Mouse (Mus musculus) stomach, embryonic 14.5 days (tissue): ENCODE data around the gene Rhbdf2. TPM values are rescaled to one million over a fixed set of nuclear protein-coding genes. Genes with fewer than 3 reads are reported as not detected.

Experiments used
- ATAC-seq: fragments of 200-750 bp; cut with Nextera tagmentation; 2 replicates; pipeline ENCODE4 v1.8.0; 2017; ENCODE audit warnings: low read depth, moderate TSS enrichment; ENCODE audit not compliant: insufficient number of reproducible peaks, insufficient read depth, low FRiP score
- H3K27ac ChIP-seq: fragments of 300-500 bp; sonication (generic); 2 replicates; pipeline ENCODE4 v1.5.1; 2014; ENCODE audit warnings: mild to moderate bottlenecking, low read length, moderate library complexity, mixed read lengths
- H3K27me3 ChIP-seq: fragments of 300-500 bp; sonication (generic); 2 replicates; pipeline ENCODE4 v1.6.1; 2014; ENCODE audit warnings: low read length, control low read depth, mixed read lengths; ENCODE audit not compliant: control insufficient read depth, insufficient read depth
- H3K36me3 ChIP-seq: fragments of 300-500 bp; sonication (generic); 2 replicates; pipeline ENCODE4 v1.6.1; 2014; ENCODE audit warnings: mild to moderate bottlenecking, control low read depth, low read length, moderate library complexity, mixed read lengths; ENCODE audit not compliant: control insufficient read depth, insufficient read depth
- H3K4me1 ChIP-seq: fragments of 300-500 bp; sonication (generic); 2 replicates; pipeline ENCODE4 v1.6.1; 2014; ENCODE audit warnings: low read length, control low read depth, mixed read lengths; ENCODE audit not compliant: control insufficient read depth, insufficient read depth
- H3K4me2 ChIP-seq: fragments of 300-500 bp; sonication (generic); replicated peaks from 2 replicates; pipeline ENCODE4 v1.6.1; 2014; ENCODE audit warnings: low read depth, low read length, control low read depth
- H3K4me3 ChIP-seq: fragments of 300-500 bp; sonication (generic); 2 replicates; pipeline ENCODE4 v1.5.1; 2014; ENCODE audit warnings: low read depth, low read length, control low read depth
- H3K9ac ChIP-seq: fragments of 300-500 bp; sonication (generic); replicated peaks from 2 replicates; pipeline ENCODE4 v1.6.1; 2014; ENCODE audit warnings: low read depth, mild to moderate bottlenecking, control low read depth, low read length, moderate library complexity, mixed read lengths
- H3K9me3 ChIP-seq: fragments of 300-500 bp; sonication (generic); 2 replicates; pipeline ENCODE4 v1.6.1; 2016; ENCODE audit warnings: low read depth, low read length, control low read depth; ENCODE audit not compliant: control insufficient read depth
- WGBS: fragments of 180-500 bp; shearing (Covaris S2); extraction: QIAGEN DNeasy Blood & Tissue Kit; methylation state at CpG from one replicate; pipeline ENCODE4 v1.1.7; 2014; 5-methylcytosine and 5-hydroxymethylcytosine counted together
- polyA plus RNA-seq: library from polyadenylated mRNA; unstranded; fragments of >200 nt; fragmentation: Nextera tagmentation; extraction: Ambion mirVana; gene quantifications from 2 replicates; pipeline ENCODE4 v1.2.1, GENCODE M21; 2014

Gene Rhbdf2
- polyA plus RNA-seq, 1 experiment from 2014 or later: 4.5 TPM

- Histone ChIP-seq H3K27me3 (no peaks in the 10 kb centered on the region), H3K36me3 (no peaks in the 10 kb centered on the region), H3K9me3 (no peaks in the 10 kb centered on the region), H3K27ac (no peak overlapping the region), H3K4me3 (no peak overlapping the region), H3K9ac (no peak overlapping the region), H3K4me2 (no peak overlapping the region), H3K4me1 (peaks cover 44% of the 10 kb centered on the region)
- WGBS: 90% methylated on average over 13 of the region's 13 CpGs
- no peak for ATAC-seq
Observed at GRCm38 (mm10) chr11:116649711-116650337, 23.0 kb upstream of the Rhbdf2 start.

GRCm38 (mm10) chr11:116648976-116649375, 22.2 kb upstream of the Rhbdf2 start:
- H3K27ac ChIP-seq: peak overlapping the region; percentile 91
- no peaks in the 10 kb centered on the region for H3K27me3 ChIP-seq
- peaks cover 36% of the 10 kb centered on the region for H3K4me1 ChIP-seq
- ATAC-seq: no peak
- H3K36me3 ChIP-seq: no peaks in the 10 kb centered on the region
- H3K4me2 ChIP-seq: no peak overlapping the region
- no peak overlapping the region for H3K9ac ChIP-seq
- no peaks in the 10 kb centered on the region for H3K9me3 ChIP-seq
- H3K4me3 ChIP-seq: no peak overlapping the region
- WGBS: 76% methylated on average over 10 of the region's 10 CpGs

GRCm38 (mm10) chr11:116648213-116648921, 21.5 kb upstream of the Rhbdf2 start:
- Histone ChIP-seq H3K27me3 (no peaks in the 10 kb centered on the region), H3K9me3 (no peaks in the 10 kb centered on the region), H3K36me3 (no peaks in the 10 kb centered on the region), H3K4me1 (peaks cover 37% of the 10 kb centered on the region), H3K4me2 (no peak overlapping the region), H3K9ac (no peak overlapping the region), H3K4me3 (no peak overlapping the region), H3K27ac (peak overlapping the region; percentile 91)
- no peak for ATAC-seq
- WGBS: 48% methylated on average over 18 of the region's 18 CpGs

GRCm38 (mm10) chr11:116647340-116647991, 20.6 kb upstream of the Rhbdf2 start:
- peaks cover 35% of the 10 kb centered on the region for H3K4me1 ChIP-seq
- peak; percentile 7; the same call in 1 of the 2 replicates for ATAC-seq
- no peak overlapping the region for H3K4me3 ChIP-seq
- 0 out of 2 replicates have a peak overlapping the region, but pooled peaks have one; percentile 10 for H3K4me2 ChIP-seq
- H3K9me3 ChIP-seq: no peaks in the 10 kb centered on the region
- WGBS: 46% methylated on average over 11 of the region's 11 CpGs
- H3K27ac ChIP-seq: peak overlapping the region; percentile 91
- H3K9ac ChIP-seq: 0 out of 2 replicates have a peak overlapping the region, but pooled peaks have one; percentile 1
- no peaks in the 10 kb centered on the region for H3K27me3 ChIP-seq
- H3K36me3 ChIP-seq: no peaks in the 10 kb centered on the region

- H3K4me1 ChIP-seq: peaks cover 35% of the 10 kb centered on the region
- 0 out of 2 replicates have a peak overlapping the region, but pooled peaks have one; percentile 91 for H3K27ac ChIP-seq
- no peak for ATAC-seq
- 0 out of 2 replicates have a peak overlapping the region, but pooled peaks have one; percentile 1 for H3K9ac ChIP-seq
- H3K27me3 ChIP-seq: no peaks in the 10 kb centered on the region
- no peak overlapping the region for H3K4me3 ChIP-seq
- H3K4me2 ChIP-seq: no peak overlapping the region
- no peaks in the 10 kb centered on the region for H3K36me3 ChIP-seq
- WGBS: 85% methylated on average over 7 of the region's 7 CpGs
- H3K9me3 ChIP-seq: no peaks in the 10 kb centered on the region
Observed at GRCm38 (mm10) chr11:116646771-116647170, 20.0 kb upstream of the Rhbdf2 start.

- peaks cover 35% of the 10 kb centered on the region for H3K4me1 ChIP-seq
Observed at GRCm38 (mm10) chr11:116646136-116646535, 19.3 kb upstream of the Rhbdf2 start.

GRCm38 (mm10) chr11:116645446-116646110, 18.8 kb upstream of the Rhbdf2 start:
- Histone ChIP-seq H3K4me1 (peaks cover 35% of the 10 kb centered on the region), H3K9me3 (no peaks in the 10 kb centered on the region), H3K27ac (no peak overlapping the region), H3K4me2 (no peak overlapping the region), H3K4me3 (no peak overlapping the region), H3K36me3 (no peaks in the 10 kb centered on the region), H3K9ac (no peak overlapping the region), H3K27me3 (no peaks in the 10 kb centered on the region)
- ATAC-seq: no peak
- 41% methylated on average over 8 of the region's 8 CpGs for WGBS

More at GRCm38 (mm10) chr11:116646136-116646535, 19.3 kb upstream of the Rhbdf2 start:
- 67% methylated on average over 11 of the region's 11 CpGs for WGBS
- Histone ChIP-seq H3K9me3 (no peaks in the 10 kb centered on the region), H3K27ac (no peak overlapping the region), H3K4me2 (no peak overlapping the region), H3K4me3 (no peak overlapping the region), H3K9ac (no peak overlapping the region), H3K27me3 (no peaks in the 10 kb centered on the region), H3K36me3 (no peaks in the 10 kb centered on the region)
- no peak for ATAC-seq
